Mouse (Mus musculus) small intestine, adult 2 months (tissue): ENCODE data around the gene Yjefn3.

Source experiments
- CTCF ChIP-seq: fragments of 200-500 bp; IDR thresholded peaks from 2 replicates; pipeline ENCODE4 v1.5.1; 2012; ENCODE audit warnings: low read depth, mild to moderate bottlenecking, control low read depth, inconsistent platforms, low read length, moderate library complexity, mixed read lengths; ENCODE audit not compliant: insufficient replicate concordance, insufficient read length; ENCODE audit errors: extremely low read depth
- POLR2A ChIP-seq: fragments of 200-500 bp; IDR thresholded peaks from 2 replicates; pipeline ENCODE4 v1.6.1; 2012; ENCODE audit warnings: low read depth, mild to moderate bottlenecking, control low read depth, inconsistent platforms, low read length, moderate library complexity

DNA sequence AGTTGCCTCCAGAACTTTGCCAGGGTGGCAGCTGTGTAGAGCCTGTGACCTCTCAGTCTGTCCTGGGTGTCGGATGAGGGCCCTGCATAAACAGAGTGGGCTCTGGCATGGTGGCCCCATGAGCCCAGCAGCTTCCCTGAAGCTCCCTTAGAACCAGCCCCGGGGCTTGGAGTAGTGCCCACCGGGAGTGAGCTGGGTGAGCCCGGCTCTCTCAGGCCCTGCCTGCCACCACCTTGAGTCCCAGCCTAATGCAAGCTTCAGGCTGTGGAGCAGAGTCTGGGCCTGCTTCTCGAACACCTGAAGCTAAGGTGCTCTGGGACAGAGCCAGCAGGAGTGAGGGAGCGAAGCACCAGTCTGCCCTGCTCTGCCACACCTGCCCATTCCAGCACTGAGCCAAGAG, 31.6 kb downstream of the Yjefn3 start:
- TF ChIP-seq CTCF (no peak), POLR2A (no peak)
